Mouse (Mus musculus): ENCODE results near the gene Crip1. TPM values are rescaled to one million over a fixed set of nuclear protein-coding genes. Genes with fewer than 3 reads are reported as not detected.

Crip1 gene
- 166 and 201 TPM in 2 replicates for polyA plus RNA-seq (2011; ENCODE audit: insufficient read depth, insufficient read length, low replicate concordance, missing spikeins)

- H3K4me1 ChIP-seq (ENCODE audit: control insufficient read depth, insufficient read depth, low read length), result peaks cover 6% of the 10 kb centered on the region; the same call in 1 of the 2 replicates
These were observed at the start of gene Crip1 for GRCm38 (mm10) chr12:113146112-113147057. Crip1 (plus strand) TSS chr12:113146316.

DNA sequence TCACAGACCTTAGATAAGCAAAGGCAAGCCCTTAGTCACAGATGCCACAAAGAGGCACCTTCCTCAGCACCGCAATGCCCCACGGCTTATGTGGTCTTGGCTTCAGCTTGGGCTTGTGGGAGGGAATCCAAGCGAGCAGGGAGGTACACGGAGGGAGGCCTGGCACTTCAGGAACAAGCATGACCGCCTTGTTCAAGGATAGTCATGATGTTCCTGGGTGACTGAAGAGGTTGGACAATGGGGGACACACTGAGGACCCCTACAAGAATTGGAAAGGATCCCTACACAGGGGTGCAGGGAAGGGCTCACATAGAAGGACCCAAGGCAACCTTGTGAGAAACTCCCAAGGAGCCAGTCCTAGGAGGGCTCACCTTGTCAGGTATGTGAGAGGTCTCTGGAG is 49.1 kb upstream of the Crip1 start:
- TF ChIP-seq CTCF (IDR thresholded peaks at IDR 0.05; ENCODE audit: control insufficient read depth, insufficient read depth, low read length), result no peak
- TF ChIP-seq POLR2A (IDR thresholded peaks at IDR 0.05; ENCODE audit: borderline replicate concordance, control insufficient read depth, low read depth, low read length), result no peak
- no peak overlapping the region for H3K4me3 ChIP-seq (replicated peaks; ENCODE audit: control insufficient read depth, low read depth, low read length)
- no peak overlapping the region for H3K27ac ChIP-seq (ENCODE audit: control insufficient read depth, insufficient read depth, low read depth, low read length, poor library complexity)
- no peaks in the 10 kb centered on the region; the same call in 1 of the 2 replicates for H3K4me1 ChIP-seq (ENCODE audit: control insufficient read depth, insufficient read depth, low read length)
- 76% methylated on average over 5 of the region's 5 CpGs for WGBS

More at GRCm38 (mm10) chr12:113146112-113147057, at the start of gene Crip1:
- 24% methylated on average over 45 of the region's 45 CpGs for WGBS
- no peak within 1 kb of the TSS for H3K27ac ChIP-seq (ENCODE audit: control insufficient read depth, insufficient read depth, low read depth, low read length, poor library complexity)
- H3K4me3 ChIP-seq (replicated peaks; ENCODE audit: control insufficient read depth, low read depth, low read length), result peak within 1 kb of the TSS; percentile 42
- TF ChIP-seq CTCF (IDR thresholded peaks at IDR 0.05; ENCODE audit: control insufficient read depth, insufficient read depth, low read length), result peak; percentile 81
- no peak for TF ChIP-seq POLR2A (IDR thresholded peaks at IDR 0.05; ENCODE audit: borderline replicate concordance, control insufficient read depth, low read depth, low read length)

DNA sequence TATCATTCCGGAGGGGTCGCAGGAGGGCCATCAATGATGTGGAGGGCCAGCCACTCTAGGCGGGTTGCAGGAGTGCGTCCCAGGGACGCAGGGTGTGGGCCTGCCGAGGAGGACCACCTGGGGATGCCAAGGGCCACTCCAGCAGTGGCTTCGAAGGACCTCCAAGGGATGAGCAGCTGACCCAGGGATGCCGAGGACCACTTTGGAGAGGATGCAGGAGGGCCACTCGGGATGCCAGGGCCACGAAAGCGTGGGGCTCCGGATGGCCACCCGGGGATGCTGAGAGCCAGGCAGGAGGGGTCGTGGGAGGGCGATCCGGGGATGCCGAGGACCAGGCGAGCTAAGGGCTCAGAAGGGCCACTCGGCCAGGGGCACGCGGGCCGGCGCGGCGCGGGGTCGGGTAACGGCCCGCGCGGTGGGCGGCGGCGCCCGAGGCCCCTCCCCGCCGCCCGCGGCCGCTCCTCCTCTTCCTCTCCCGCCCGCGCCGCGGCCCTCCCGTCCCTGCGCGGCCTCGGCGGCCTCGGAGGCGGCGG is 48.3 kb upstream of the Crip1 start, which contains the start of gene Mta1:
Gene Mta1, plus strand, starts transcription at position 530 of the 533 bp plus-strand sequence.
- 12% methylated on average over 34 of the region's 53 CpGs for WGBS
- no peak for TF ChIP-seq POLR2A (IDR thresholded peaks at IDR 0.05; ENCODE audit: borderline replicate concordance, control insufficient read depth, low read depth, low read length)
- TF ChIP-seq CTCF (IDR thresholded peaks at IDR 0.05; ENCODE audit: control insufficient read depth, insufficient read depth, low read length), result no peak
- Histone ChIP-seq H3K4me1 (ENCODE audit: control insufficient read depth, insufficient read depth, low read length) (no peaks in the 10 kb centered on the region; the same call in 1 of the 2 replicates), H3K27ac (ENCODE audit: control insufficient read depth, insufficient read depth, low read depth, low read length, poor library complexity) (peak within 1 kb of the TSS; percentile 55; the same call in 1 of the 2 replicates), H3K4me3 (replicated peaks; ENCODE audit: control insufficient read depth, low read depth, low read length) (peak within 1 kb of the TSS; percentile 72)

DNA sequence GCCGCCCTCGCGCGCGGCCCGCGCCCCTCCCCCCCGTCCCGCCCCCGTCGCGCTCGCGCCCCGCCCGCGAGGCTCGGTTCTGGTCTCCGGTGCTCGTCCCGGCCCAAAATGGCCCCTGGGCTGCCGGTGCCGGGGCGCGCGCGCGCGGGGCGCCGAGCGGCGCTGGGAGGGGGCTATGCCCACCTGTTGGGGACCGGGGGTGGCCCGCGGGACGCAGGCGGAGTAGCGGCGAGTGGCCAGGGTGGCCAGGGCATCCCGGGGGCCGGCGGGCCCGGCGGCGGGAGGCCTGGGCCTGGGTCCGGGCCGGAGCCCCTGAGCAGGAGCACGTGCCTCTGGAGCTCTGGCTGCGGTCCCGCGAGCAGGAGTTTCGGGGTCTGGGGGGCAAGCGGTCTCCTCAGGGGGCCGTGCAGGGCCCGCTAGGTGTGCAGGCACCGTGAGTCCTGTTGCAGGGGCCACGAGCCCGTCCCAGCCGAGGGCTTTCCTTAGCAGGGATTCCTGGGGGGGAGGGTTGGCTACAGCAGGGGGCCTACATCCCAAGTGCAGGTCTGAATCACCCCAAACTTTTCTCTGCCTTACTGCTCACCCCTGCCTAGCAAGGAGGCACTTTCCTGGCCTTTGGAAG is 47.5 kb upstream of the Crip1 start:
- WGBS, result 2% methylated on average over 51 of the region's 60 CpGs

GRCm38 (mm10) chr12:113099470-113100237 is 46.5 kb upstream of the Crip1 start:
- TF ChIP-seq POLR2A (IDR thresholded peaks at IDR 0.05; ENCODE audit: borderline replicate concordance, control insufficient read depth, low read depth, low read length) (no peak), CTCF (IDR thresholded peaks at IDR 0.05; ENCODE audit: control insufficient read depth, insufficient read depth, low read length) (no peak)
- no peaks in the 10 kb centered on the region; the same call in 1 of the 2 replicates for H3K4me1 ChIP-seq (ENCODE audit: control insufficient read depth, insufficient read depth, low read length)
- no peak overlapping the region for H3K27ac ChIP-seq (ENCODE audit: control insufficient read depth, insufficient read depth, low read depth, low read length, poor library complexity)
- H3K4me3 ChIP-seq (replicated peaks; ENCODE audit: control insufficient read depth, low read depth, low read length), result peak overlapping the region; percentile 44
- 8% methylated on average over 6 of the region's 6 CpGs for WGBS

More for the DNA sequence above, 47.5 kb upstream of the Crip1 start:
- Histone ChIP-seq H3K27ac (ENCODE audit: control insufficient read depth, insufficient read depth, low read depth, low read length, poor library complexity) (peak overlapping the region; percentile 32; the same call in 1 of the 2 replicates), H3K4me1 (ENCODE audit: control insufficient read depth, insufficient read depth, low read length) (no peaks in the 10 kb centered on the region; the same call in 1 of the 2 replicates), H3K4me3 (replicated peaks; ENCODE audit: control insufficient read depth, low read depth, low read length) (peak overlapping the region; percentile 44)
- TF ChIP-seq CTCF (IDR thresholded peaks at IDR 0.05; ENCODE audit: control insufficient read depth, insufficient read depth, low read length) (no peak), POLR2A (IDR thresholded peaks at IDR 0.05; ENCODE audit: borderline replicate concordance, control insufficient read depth, low read depth, low read length) (no peak)

DNA sequence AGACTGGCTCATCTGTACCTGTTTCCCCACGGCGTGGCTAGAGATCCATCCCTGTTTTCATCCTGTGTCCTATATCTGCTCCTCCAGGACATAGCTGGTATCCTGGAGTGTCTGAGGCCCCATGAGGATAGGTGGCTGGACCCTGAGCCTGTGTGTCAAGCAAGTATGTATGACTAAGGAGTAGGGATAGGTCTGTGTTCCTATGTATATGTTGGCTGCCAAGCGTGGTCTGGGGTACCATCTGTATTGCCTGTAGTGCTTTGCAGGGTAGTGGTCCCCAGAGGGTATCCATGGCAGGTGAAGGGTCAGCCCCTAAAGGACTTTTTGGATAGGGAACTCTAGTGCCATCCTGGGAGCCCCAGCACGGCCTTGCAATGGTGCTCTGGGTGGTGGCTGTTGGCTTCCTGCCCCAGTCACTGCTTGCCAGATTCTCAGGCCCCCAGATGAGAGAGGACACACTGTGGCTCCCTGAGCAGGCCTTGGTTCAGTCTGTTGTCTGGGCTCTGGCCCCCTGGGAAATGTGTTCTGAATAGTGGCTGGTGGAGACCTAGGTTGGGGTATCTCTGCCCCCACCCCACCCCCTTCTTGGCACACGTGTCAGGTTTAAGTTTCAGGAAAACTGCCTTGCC is 45.6 kb upstream of the Crip1 start:
- Histone ChIP-seq H3K4me3 (replicated peaks; ENCODE audit: control insufficient read depth, low read depth, low read length) (no peak overlapping the region), H3K27ac (ENCODE audit: control insufficient read depth, insufficient read depth, low read depth, low read length, poor library complexity) (no peak overlapping the region; the same call in 1 of the 2 replicates), H3K4me1 (ENCODE audit: control insufficient read depth, insufficient read depth, low read length) (no peaks in the 10 kb centered on the region; the same call in 1 of the 2 replicates)
- 64% methylated on average over 5 of the region's 5 CpGs for WGBS
- no peak for TF ChIP-seq CTCF (IDR thresholded peaks at IDR 0.05; ENCODE audit: control insufficient read depth, insufficient read depth, low read length)
- no peak for TF ChIP-seq POLR2A (IDR thresholded peaks at IDR 0.05; ENCODE audit: borderline replicate concordance, control insufficient read depth, low read depth, low read length)
